Mouse (Mus musculus): ENCODE data around the gene Ap1s1. TPM values are rescaled to one million over a fixed set of nuclear protein-coding genes. Genes with fewer than 3 reads are reported as not detected.
A peak's percentile ranks its signal among the peaks of the same experiment; 100 is the strongest.

The Ap1s1 gene
- total RNA-seq, 2 experiments from 2014 or later = 14.0 to 17.1 TPM

DNA sequence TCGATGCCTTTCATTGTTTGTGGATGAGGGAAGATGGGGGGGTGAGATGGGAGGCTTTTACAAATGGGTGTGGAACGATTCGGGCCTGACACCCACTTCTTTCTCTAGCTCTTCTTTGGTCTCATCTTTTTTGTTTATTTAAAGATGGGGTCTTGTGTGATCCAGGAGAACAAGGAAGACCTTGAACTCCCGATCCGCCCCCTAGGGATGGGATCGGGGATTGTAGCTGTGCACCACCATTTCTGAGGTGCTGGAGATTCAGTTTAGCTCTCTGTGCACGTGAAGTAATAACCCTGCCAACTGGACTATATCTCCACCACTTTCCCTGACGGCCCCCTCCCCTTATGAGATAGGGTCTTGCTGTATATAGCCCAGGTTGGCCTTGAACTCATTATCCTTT, 20.0 kb upstream of the Ap1s1 start:
- DNase-seq (ENCODE audit: low spot score) = no peak

DNA sequence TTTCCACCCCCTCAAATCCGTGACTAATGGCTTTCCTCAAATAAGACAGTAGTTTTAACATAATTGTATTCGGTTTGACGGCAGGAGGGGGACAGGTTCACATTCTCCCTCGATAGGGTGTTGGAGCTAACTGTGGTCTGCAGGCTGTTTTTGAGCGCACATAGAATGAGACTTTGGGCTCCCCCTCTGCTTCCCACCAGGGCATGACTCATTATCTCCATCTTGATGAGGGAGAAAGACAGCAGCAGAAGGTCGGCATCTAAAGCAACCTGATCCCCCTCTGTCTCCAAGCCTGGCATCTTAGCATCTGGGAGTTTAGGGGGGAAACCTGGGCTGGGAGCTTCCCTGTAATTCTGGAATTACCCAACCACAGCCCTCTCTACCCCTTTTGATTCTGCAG, 19.5 kb upstream of the Ap1s1 start:
- DNase-seq (ENCODE audit: low spot score) = no peak

- DNase-seq (ENCODE audit: low spot score) = no peak
Measured at GRCm38 (mm10) chr5:137062601-137063000, 16.7 kb upstream of the Ap1s1 start.

- peak; percentile 64 for DNase-seq (ENCODE audit: low spot score)
Measured at GRCm38 (mm10) chr5:137061809-137062481, 16.0 kb upstream of the Ap1s1 start.

DNA sequence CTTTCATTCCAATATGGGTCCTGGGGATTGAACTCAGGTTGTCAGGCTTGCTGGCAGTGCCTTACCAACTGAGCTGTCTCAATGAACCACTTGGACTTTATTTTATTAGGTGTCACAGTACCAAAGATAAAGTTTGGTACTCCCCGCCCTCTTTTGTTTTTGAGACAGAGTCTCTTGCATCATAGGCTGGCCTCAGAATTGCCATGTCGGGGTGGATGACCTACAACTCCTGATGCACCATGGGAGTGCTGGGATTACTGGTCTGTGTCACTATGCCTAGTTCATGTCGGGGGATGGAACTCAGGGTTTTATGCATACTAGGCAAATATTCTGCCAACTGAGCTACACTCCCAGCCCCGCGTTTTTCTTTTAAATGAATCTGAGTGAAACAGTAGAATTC, 8.9 kb upstream of the Ap1s1 start:
- no peak for DNase-seq (ENCODE audit: low spot score)

- DNase-seq (ENCODE audit: low spot score) = no peak
Measured at GRCm38 (mm10) chr5:137054299-137054698, 8.4 kb upstream of the Ap1s1 start.

DNA sequence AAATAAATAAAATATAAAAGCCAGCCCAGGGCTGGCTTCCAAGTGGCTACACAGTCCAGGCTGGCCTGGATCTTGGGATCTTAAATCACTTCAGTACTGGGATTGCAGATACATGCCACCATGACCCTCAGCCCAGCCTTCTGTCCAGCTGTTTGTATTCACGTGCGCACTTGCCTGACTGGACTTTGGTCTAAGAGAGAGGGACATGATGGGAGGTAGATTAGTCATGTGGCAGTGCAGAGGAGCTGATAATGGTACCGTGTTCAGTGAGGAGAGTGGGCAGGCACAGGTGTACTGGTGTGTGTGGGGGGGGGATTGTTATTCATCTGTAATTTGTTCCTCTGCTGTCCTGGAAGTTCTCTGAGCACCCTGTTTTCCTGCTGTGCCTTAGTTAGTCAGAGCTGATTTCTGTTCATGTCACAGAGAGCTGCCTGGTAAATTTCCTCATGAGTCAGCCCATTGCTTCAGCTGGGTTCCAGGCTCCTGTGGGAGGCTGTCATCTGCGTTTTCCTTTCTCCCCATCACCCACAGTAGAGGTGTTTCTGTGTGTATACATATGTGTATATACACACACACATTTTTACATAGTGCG, 6.1 kb upstream of the Ap1s1 start:
- no peak for DNase-seq (ENCODE audit: low spot score)

DNA sequence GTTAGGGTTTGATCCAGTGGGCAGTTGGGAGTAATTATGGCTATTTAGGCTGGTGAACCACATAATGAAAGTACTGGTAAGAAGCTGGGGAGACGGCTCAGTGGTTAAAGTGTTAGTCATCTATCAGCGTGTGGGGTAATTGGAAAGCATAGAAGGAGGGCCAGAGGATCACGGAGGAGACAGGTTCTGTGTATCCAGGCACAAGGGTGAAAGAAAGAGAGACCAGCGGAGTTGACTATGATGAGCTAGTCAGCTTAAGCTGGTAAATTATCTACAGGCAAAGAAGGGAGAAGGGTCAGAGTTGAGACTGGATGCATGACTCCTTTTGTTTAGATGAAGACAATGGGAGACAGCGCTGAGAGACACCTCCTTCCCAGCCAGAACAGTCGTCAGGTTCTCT, 5.2 kb upstream of the Ap1s1 start:
- DNase-seq (ENCODE audit: low spot score) = no peak

DNA sequence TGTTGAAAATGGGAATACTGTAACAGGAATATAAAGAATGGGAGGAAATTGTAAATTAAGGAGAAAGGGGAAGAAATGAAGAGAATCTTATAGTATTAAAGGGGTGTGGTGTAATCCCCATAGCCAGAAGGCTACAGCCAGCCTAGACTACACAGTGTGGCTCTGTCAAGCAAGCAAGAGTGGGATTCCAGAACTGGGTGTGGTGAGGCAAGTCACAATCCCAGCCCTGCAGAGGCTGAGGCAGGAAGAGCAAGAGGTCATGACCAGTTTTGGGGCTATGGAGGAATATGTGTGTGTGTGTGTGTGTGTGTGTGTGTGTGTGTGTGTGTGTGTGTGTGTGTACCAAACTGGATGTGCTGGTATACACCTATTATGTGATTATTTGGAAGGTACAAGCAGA, 1.1 kb upstream of the Ap1s1 start:
- no peak for DNase-seq (ENCODE audit: low spot score)

- DNase-seq (ENCODE audit: low spot score) = no peak
Measured at GRCm38 (mm10) chr5:137046324-137046718, 386 bp upstream of the Ap1s1 start.

DNA sequence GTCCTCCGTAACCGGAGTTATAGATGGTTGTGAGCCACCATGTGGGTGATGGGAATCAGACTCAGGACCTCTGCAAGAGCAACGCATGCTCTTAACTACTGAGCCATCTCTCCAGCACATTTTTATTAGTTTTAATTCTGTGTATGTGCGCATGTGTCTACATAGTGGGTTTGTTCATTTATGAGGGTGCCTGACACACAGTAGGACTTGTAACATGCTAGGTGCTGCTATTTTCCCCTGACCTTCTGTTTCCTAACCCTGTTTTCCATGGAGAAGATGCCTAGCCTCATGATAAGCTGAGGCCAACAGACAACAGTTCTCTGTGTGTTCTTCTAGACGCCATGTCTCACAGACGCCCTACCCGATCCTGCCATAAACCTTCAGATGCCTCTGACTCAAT, 1.9 kb downstream of the Ap1s1 start:
- no peak for DNase-seq (ENCODE audit: low spot score)

DNA sequence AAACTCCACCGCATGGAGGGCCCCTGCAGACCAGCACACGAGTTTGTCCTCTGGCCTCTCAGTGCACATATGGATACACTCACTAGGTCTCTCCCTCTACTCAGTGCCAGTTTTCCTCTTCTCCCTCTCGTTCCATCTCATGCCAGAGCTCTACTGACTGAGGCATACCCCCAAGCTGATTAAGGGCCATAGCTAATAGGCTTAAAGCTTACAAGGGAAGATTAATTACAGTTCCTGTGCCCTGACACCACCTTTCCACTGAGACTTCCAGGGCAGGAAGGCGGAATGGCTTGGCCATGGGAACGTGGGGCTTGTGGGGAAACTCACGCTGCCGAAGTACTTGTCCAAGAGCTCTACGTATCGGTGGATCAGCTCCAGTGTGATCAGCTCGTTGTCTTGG, 4.5 kb downstream of the Ap1s1 start:
- DNase-seq (ENCODE audit: low spot score) = no peak

DNA sequence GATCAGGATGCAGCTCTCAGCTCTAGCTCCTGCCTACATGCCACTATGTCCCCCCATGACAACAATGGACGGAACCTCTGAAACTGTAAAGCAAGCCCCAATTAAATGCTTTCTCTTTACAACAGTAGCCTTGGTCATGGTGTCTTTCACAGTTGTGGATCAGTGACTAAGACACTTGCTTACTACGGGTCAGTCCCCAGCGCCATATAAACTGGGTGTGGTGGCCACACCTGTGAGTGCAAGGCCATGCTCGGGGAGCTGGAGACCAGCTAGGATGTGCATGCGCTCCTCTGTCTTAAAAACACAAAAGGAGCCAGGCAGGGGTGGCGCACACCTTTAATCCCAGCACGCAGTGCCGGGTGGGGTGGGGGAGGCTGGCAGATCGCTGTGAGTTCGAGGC, 6.5 kb downstream of the Ap1s1 start:
- no peak for DNase-seq (ENCODE audit: low spot score)

GRCm38 (mm10) chr5:137036211-137036610, 9.7 kb downstream of the Ap1s1 start:
- no peak for DNase-seq (ENCODE audit: low spot score)

GRCm38 (mm10) chr5:137032641-137033074, 13.3 kb downstream of the Ap1s1 start:
- peak; percentile 81 for DNase-seq (ENCODE audit: low spot score)

GRCm38 (mm10) chr5:137032033-137032421, 13.9 kb downstream of the Ap1s1 start:
- no peak for DNase-seq (ENCODE audit: low spot score)

GRCm38 (mm10) chr5:137031076-137032032, 14.6 kb downstream of the Ap1s1 start:
- DNase-seq (ENCODE audit: low spot score) = no peak

DNA sequence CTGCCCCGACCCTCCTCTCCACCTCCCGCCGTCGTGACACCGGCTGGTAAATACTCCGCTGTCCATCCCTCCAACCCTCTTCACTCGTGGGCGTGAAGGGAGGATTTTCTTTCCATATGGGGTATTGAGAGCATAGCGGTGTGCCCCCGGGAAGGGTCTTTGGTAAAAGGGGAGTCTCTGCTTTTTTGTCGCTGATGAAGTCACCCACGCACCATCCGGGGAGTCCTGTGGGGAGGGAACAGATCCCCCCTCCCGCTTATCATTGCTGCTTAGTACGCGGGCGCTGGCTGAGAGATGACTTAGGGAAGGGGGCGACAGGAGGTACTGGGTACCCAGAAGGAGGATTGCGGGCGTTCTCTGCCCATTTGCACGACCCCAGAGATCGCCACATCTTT, 15.5 kb downstream of the Ap1s1 start:
- DNase-seq (ENCODE audit: low spot score) = no peak

GRCm38 (mm10) chr5:137029643-137030415, 16.1 kb downstream of the Ap1s1 start:
- peak; percentile 94 for DNase-seq (ENCODE audit: low spot score)

DNA sequence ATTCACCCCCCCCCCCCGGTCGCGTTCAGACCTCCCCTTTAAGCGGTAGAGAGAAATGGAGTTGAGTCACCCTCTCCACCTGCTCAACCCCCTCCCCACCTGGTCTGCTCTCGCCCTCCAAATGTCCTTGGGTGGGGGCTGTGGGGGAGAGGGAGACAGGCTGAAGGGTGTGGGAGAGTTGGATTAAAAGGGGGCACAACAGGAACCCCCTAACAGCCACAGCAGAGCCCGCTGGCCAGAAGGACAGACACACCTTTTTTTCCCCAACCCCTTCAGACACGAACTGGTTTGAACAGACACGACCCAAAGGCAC, 16.7 kb downstream of the Ap1s1 start:
- no peak for DNase-seq (ENCODE audit: low spot score)

GRCm38 (mm10) chr5:137028561-137029272, 17.2 kb downstream of the Ap1s1 start:
- no peak for DNase-seq (ENCODE audit: low spot score)
